Comparison of ENCODE assay signal across 17 mouse cellular contexts in genomic region chr4:80843752-80844151, GRCm38 (mm10). TPM values are rescaled to one million over a fixed set of nuclear protein-coding genes. Genes with fewer than 3 reads are reported as not detected.
"Had no signal": no experiment of that assay in that cellular context is flagged by ENCODE, and none has a peak within 500 bp of the region (broad histone marks: within the 10 kb centered on the region; RNA-seq: fewer than 3 reads in every experiment).

No protein-coding gene starts in this region.

- DNase-seq: kidney, adult 11 months; kidney, postnatal 10 days; kidney, postnatal 4 days; left cerebral cortex, postnatal 4 days; lung, adult 18-20 months; lung, postnatal 4 days; midbrain, embryonic 14.5 days; spleen, adult 18-20 months; thymus, adult 2 months; thymus, postnatal 25 days had no signal

RNA-seq across cellular contexts. Expression of gene Tyrp1, which starts 9.8 kb away (rescaled TPM):
- polyA plus RNA-seq: kidney, embryonic 14.5 days; liver, adult 2 months; liver, embryonic 14.5 days; lung, embryonic 16.5 days; neural tube, embryonic 12.5 days; stomach, embryonic 14.5 days; testis, adult 2 months had no signal
